In genomic region chr19:5724549-5724941, GRCm38 (mm10) we compare ENCODE assay signal across 8 mouse cellular contexts. TPM values are rescaled to one million over a fixed set of nuclear protein-coding genes. Genes with fewer than 3 reads are reported as not detected.
A peak's percentile ranks its signal among the peaks of the same experiment; 100 is the strongest.
DNase-seq lines count a peak whose midpoint lies in the region; ATAC-seq and TF ChIP-seq lines count a peak whose summit lies in the region.
"Had no signal": no experiment of that assay in that cellular context is flagged by ENCODE, and none has a peak within 500 bp of the region (broad histone marks: within the 10 kb centered on the region; RNA-seq: fewer than 3 reads in every experiment).

No protein-coding gene starts in this region.

- peak overlapping the region; percentile 1 for H3ac ChIP-seq in C2C12 (ENCODE audit: control insufficient read depth, insufficient read length, low read depth)

- H3K79me2 ChIP-seq in C2C12 (ENCODE audit: control insufficient read depth, insufficient read depth): peaks cover 70% of the 10 kb centered on the region

- peaks cover 37% of the 10 kb centered on the region for H3K4me1 ChIP-seq in hindbrain, embryonic 16.5 days (ENCODE audit: control insufficient read depth, insufficient read depth, low read depth, low read length)
- H3K4me1 ChIP-seq in liver, embryonic 13.5 days (replicated peaks): peaks cover 84% of the 10 kb centered on the region
- H3K4me1 ChIP-seq in neural tube, embryonic 15.5 days: peaks cover 50% of the 10 kb centered on the region

- no peaks in the 10 kb centered on the region for H3K9me3 ChIP-seq in hindbrain, embryonic 16.5 days (ENCODE audit: control insufficient read depth, low read length)
- no peaks in the 10 kb centered on the region for H3K9me3 ChIP-seq in liver, embryonic 13.5 days (replicated peaks)
- H3K9me3 ChIP-seq in neural tube, embryonic 15.5 days (replicated peaks): no peaks in the 10 kb centered on the region

- H3K4me2 ChIP-seq in hindbrain, embryonic 16.5 days (ENCODE audit: low read length): peak overlapping the region; percentile 66; the same call in 1 of the 2 replicates
- H3K4me2 ChIP-seq in liver, embryonic 13.5 days: peak overlapping the region; percentile 91
- H3K4me2 ChIP-seq in neural tube, embryonic 15.5 days: peak overlapping the region; percentile 89

- peak overlapping the region; percentile 45 for H3K4me3 ChIP-seq in C2C12 (ENCODE audit: insufficient read depth, poor library complexity, severe bottlenecking)
- H3K4me3 ChIP-seq in hindbrain, embryonic 16.5 days (ENCODE audit: low read length): no peak overlapping the region
- H3K4me3 ChIP-seq in liver, embryonic 13.5 days (replicated peaks): peak overlapping the region; percentile 99
- H3K4me3 ChIP-seq in neural tube, embryonic 15.5 days (replicated peaks): peak overlapping the region; percentile 35; the same call in 1 of the 2 replicates

- TF ChIP-seq CTCF in C2C12 (IDR thresholded peaks at IDR 0.05; ENCODE audit: control insufficient read depth, insufficient read depth, insufficient read length): no peak

- whole genome bisulfite sequencing in hindbrain, embryonic 16.5 days: 60% methylated on average over 7 of the region's 7 CpGs
- WGBS in liver, embryonic 13.5 days (ENCODE audit: insufficient replicate concordance): 14% methylated on average over 7 of the region's 7 CpGs
- 77% methylated on average over 7 of the region's 7 CpGs for WGBS in neural tube, embryonic 15.5 days

- H3K27me3 ChIP-seq in C2C12 (ENCODE audit: control insufficient read depth, insufficient read depth, insufficient read length): no peaks in the 10 kb centered on the region
- no peaks in the 10 kb centered on the region for H3K27me3 ChIP-seq in hindbrain, embryonic 16.5 days (replicated peaks; ENCODE audit: control insufficient read depth, insufficient read depth, low read length)
- H3K27me3 ChIP-seq in liver, embryonic 13.5 days: no peaks in the 10 kb centered on the region
- H3K27me3 ChIP-seq in neural tube, embryonic 15.5 days (replicated peaks): no peaks in the 10 kb centered on the region

- peaks cover 40% of the 10 kb centered on the region for H3K36me3 ChIP-seq in C2C12 (ENCODE audit: control insufficient read depth, insufficient read depth)
- peaks cover 27% of the 10 kb centered on the region for H3K36me3 ChIP-seq in hindbrain, embryonic 16.5 days (ENCODE audit: control insufficient read depth, insufficient read depth, low read length)
- H3K36me3 ChIP-seq in liver, embryonic 13.5 days: peaks cover 54% of the 10 kb centered on the region
- H3K36me3 ChIP-seq in neural tube, embryonic 15.5 days: peaks cover 42% of the 10 kb centered on the region

- no peak overlapping the region; the same call in 1 of the 2 replicates for H3K9ac ChIP-seq in hindbrain, embryonic 16.5 days (ENCODE audit: low read depth, low read length)
- H3K9ac ChIP-seq in liver, embryonic 13.5 days: peak overlapping the region; percentile 100
- H3K9ac ChIP-seq in neural tube, embryonic 15.5 days (replicated peaks): no peak overlapping the region

- H3K79me3 ChIP-seq in C2C12 (ENCODE audit: low read depth): peaks cover 44% of the 10 kb centered on the region

- peak; percentile 66 to 71 for DNase-seq in adrenal gland, adult 18-20 months (ENCODE audit: low spot score in 2 of 2)
- DNase-seq in gastrocnemius, adult 8-10 months (ENCODE audit: low spot score in 2 of 2): peak; percentile 88 to 93
- peak; percentile 84 for DNase-seq in liver, embryonic 13.5 days
- DNase-seq in embryo, embryonic 10.5 days (ENCODE audit: low spot score): no peak

- H3K27ac ChIP-seq in hindbrain, embryonic 16.5 days (ENCODE audit: low read depth, low read length): no peak overlapping the region
- peak overlapping the region; percentile 99 for H3K27ac ChIP-seq in liver, embryonic 13.5 days
- no peak overlapping the region for H3K27ac ChIP-seq in neural tube, embryonic 15.5 days (replicated peaks)

- ATAC-seq in hindbrain, embryonic 16.5 days: no peak
- ATAC-seq in liver, embryonic 13.5 days (ENCODE audit: low read depth): peak; percentile 64
- no peak for ATAC-seq in neural tube, embryonic 15.5 days (ENCODE audit: low FRiP score)

TF ChIP-seq in C2C12, 6 proteins besides CTCF, POLR2A, EP300 and RAD21:
- peak; percentile 82 for TF ChIP-seq MAX (IDR thresholded peaks at IDR 0.05)
- TF ChIP-seq USF1 (IDR thresholded peaks at IDR 0.05; ENCODE audit: low read depth): no peak

RNA-seq across cellular contexts. Expression of gene Ehbp1l1, which starts 1.6 kb away (rescaled TPM):
- 62.1 TPM for polyA plus RNA-seq in C2C12 (2012; fragmentation: generic; extraction: Trizol)
- total RNA-seq in adrenal gland, adult 18-20 months (2021): 10 to 100 TPM; 33.5 to 45.6 TPM
- 100 to 1,000 TPM; 195 to 259 (median 242) TPM for total RNA-seq in gastrocnemius, adult 8-10 months (2022)
- polyA plus RNA-seq in hindbrain, embryonic 16.5 days (2015; fragmentation: Nextera tagmentation; extraction: Ambion mirVana): 21.6 and 29.7 TPM in 2 replicates
- polyA plus RNA-seq in liver, embryonic 13.5 days (2015; fragmentation: Nextera tagmentation; extraction: Ambion mirVana): 105 and 111 TPM in 2 replicates
- polyA plus RNA-seq in neural tube, embryonic 15.5 days (2015; fragmentation: Nextera tagmentation; extraction: Ambion mirVana): 15.9 and 18.6 TPM in 2 replicates

RNA-seq across cellular contexts. Expression of gene Fam89b, which starts 4.9 kb away (rescaled TPM):
- 129 TPM for polyA plus RNA-seq in C2C12 (2012; fragmentation: generic; extraction: Trizol)
- total RNA-seq in adrenal gland, adult 18-20 months (2021): 10 to 100 TPM; 42.9 to 61.5 TPM
- total RNA-seq in gastrocnemius, adult 8-10 months (2022): 10 to 100 TPM; 17.0 to 18.5 (median 18.2) TPM
- polyA plus RNA-seq in hindbrain, embryonic 16.5 days (2015; fragmentation: Nextera tagmentation; extraction: Ambion mirVana): 118 and 128 TPM in 2 replicates
- polyA plus RNA-seq in liver, embryonic 13.5 days (2015; fragmentation: Nextera tagmentation; extraction: Ambion mirVana): 44.5 and 47.0 TPM in 2 replicates
- polyA plus RNA-seq in neural tube, embryonic 15.5 days (2015; fragmentation: Nextera tagmentation; extraction: Ambion mirVana): 122 and 138 TPM in 2 replicates

RNA-seq across cellular contexts. Expression of gene Ltbp3, which starts 16.2 kb away (rescaled TPM):
- 128 TPM for polyA plus RNA-seq in C2C12 (2012; fragmentation: generic; extraction: Trizol)
- 100 to 1,000 TPM; 241 to 252 TPM for total RNA-seq in adrenal gland, adult 18-20 months (2021)
- 10 to 100 TPM; 32.6 to 42.8 (median 39.2) TPM for total RNA-seq in gastrocnemius, adult 8-10 months (2022)
- polyA plus RNA-seq in hindbrain, embryonic 16.5 days (2015; fragmentation: Nextera tagmentation; extraction: Ambion mirVana): 11.6 and 15.4 TPM in 2 replicates
- 1.1 and 2.7 TPM in 2 replicates for polyA plus RNA-seq in liver, embryonic 13.5 days (2015; fragmentation: Nextera tagmentation; extraction: Ambion mirVana)
- 15.6 and 19.1 TPM in 2 replicates for polyA plus RNA-seq in neural tube, embryonic 15.5 days (2015; fragmentation: Nextera tagmentation; extraction: Ambion mirVana)

RNA-seq across cellular contexts. Expression of gene Kcnk7, which starts 20.4 kb away (rescaled TPM):
- polyA plus RNA-seq in C2C12 (2012; fragmentation: generic; extraction: Trizol): 0.19 TPM
- total RNA-seq in adrenal gland, adult 18-20 months (2021): not detected
- total RNA-seq in gastrocnemius, adult 8-10 months (2022): not detected
- polyA plus RNA-seq in hindbrain, embryonic 16.5 days (2015; fragmentation: Nextera tagmentation; extraction: Ambion mirVana): not detected in 2 replicates
- 0.21 and 0.46 TPM in 2 replicates for polyA plus RNA-seq in liver, embryonic 13.5 days (2015; fragmentation: Nextera tagmentation; extraction: Ambion mirVana)
- polyA plus RNA-seq in neural tube, embryonic 15.5 days (2015; fragmentation: Nextera tagmentation; extraction: Ambion mirVana): 0.35 and 0.45 TPM in 2 replicates
- polyA plus RNA-seq: large intestine, adult 2 months had no signal

RNA-seq across cellular contexts. Expression of gene Pcnx3, which starts 35.8 kb away (rescaled TPM):
- polyA plus RNA-seq in C2C12 (2012; fragmentation: generic; extraction: Trizol): 28.0 TPM
- total RNA-seq in adrenal gland, adult 18-20 months (2021): 100 to 1,000 TPM in 1 of 2 experiments, 10 to 100 TPM in 1; 84.6 to 103 TPM
- 10 to 100 TPM; 11.8 to 15.2 (median 13.7) TPM for total RNA-seq in gastrocnemius, adult 8-10 months (2022)
- 22.6 and 24.8 TPM in 2 replicates for polyA plus RNA-seq in hindbrain, embryonic 16.5 days (2015; fragmentation: Nextera tagmentation; extraction: Ambion mirVana)
- 9.1 and 10.1 TPM in 2 replicates for polyA plus RNA-seq in liver, embryonic 13.5 days (2015; fragmentation: Nextera tagmentation; extraction: Ambion mirVana)
- polyA plus RNA-seq in neural tube, embryonic 15.5 days (2015; fragmentation: Nextera tagmentation; extraction: Ambion mirVana): 21.0 and 23.4 TPM in 2 replicates
